Mouse (Mus musculus) lung, adult 2 months (tissue): ENCODE measurements around the gene Ccr8.

Source experiments
- CTCF ChIP-seq: fragments of 200-500 bp; IDR thresholded peaks from 2 replicates; pipeline ENCODE4 v1.5.1; 2011; ENCODE audit warnings: mild to moderate bottlenecking, low read length, control low read depth; ENCODE audit not compliant: insufficient read depth
- POLR2A ChIP-seq: fragments of 200-500 bp; IDR thresholded peaks from 2 replicates; pipeline ENCODE4 v1.6.1; 2011; ENCODE audit warnings: low read depth, mild to moderate bottlenecking, control low read depth, low read length, borderline replicate concordance; ENCODE audit errors: extremely low read depth

DNA sequence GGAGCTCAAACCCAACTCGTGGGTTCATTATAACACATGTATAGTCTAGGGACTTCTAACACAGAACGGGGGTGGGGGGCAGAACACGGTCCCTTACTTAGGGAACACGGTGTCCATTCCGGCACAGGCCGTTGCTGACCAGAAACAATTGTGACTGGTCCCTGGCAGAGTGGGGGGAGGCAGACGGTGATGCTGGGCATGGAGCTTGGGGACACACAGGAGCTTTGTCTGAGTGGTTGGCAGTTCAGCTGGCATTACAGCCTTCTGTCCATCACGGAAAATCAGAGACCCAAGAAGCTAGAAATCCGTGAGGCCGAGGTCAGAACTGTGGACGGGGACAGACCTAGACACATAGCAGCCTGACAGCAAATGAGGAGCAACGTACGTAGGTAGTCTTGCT lies 52.6 kb downstream of the Ccr8 start:
- no peak for TF ChIP-seq POLR2A
- TF ChIP-seq CTCF = no peak
